Mouse (Mus musculus) kidney, adult 8-10 months (tissue): ENCODE data around the gene B4galt3.

Source experiments
- DNase-seq, 2 experiments: peaks; one replicate each; pipeline ENCODE4 v3.0.0; 2022

The B4galt3 gene

DNA sequence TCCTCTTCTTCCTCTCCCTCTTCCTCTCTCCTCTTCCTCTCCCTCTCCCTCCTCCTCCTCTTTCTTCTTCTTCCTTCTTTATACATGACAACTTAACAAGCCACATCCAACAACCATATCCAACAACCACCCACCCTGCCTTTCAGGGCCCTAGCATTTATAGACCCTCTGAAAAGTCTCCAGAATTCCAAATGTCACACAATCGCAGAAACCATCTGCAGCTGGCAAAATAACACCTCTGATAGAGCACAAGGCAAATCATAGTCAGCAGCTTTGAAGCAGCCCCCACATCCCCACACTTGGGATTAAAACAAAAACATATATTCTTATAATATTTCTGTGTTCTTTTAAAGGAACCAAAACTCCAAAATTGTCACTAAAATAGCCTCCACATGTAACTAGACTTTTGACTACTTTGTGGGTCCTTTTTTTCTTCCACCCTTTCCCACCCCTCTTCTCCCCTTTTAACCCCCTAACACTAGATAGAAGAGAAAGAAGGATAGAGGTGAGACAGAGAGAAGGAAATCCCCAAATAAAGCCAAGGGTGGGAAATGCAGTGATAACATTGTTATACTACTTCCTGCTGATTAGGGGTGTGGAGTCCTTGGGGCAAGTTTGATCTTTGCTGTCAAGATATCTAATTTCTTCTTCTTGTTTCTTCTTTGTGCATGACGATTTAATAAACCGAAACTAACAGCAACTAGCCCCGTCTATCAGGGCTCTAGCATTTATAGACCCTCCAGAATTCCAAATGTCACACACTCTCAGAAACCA, 4.0 kb upstream of the B4galt3 start:
- DNase-seq = no peak

DNA sequence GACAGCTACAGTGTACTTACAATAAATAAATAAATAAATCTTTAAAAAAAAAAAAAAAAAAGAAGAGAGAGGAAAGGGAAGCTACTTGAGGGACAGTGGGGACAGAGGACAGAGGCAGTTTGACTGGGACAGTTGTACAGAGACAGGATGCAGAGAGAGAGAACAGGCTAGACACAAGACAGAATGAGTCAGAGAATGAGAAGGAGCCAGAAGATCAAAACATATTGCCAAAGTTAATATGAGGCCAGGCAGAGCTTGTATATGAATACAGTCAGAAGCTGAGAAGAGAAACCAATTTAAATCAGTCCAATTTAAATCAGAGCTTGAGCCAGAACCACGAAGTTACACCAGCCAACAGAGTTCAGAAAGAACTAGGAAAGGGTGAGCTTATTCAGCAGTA, 1.8 kb upstream of the B4galt3 start:
- no peak for DNase-seq

GRCm38 (mm10) chr1:171270573-171270900, 409 bp downstream of the B4galt3 start:
- DNase-seq = peak; percentile 74 to 82

- no peak for DNase-seq
Observed at GRCm38 (mm10) chr1:171271196-171271595, 1.1 kb downstream of the B4galt3 start.

DNA sequence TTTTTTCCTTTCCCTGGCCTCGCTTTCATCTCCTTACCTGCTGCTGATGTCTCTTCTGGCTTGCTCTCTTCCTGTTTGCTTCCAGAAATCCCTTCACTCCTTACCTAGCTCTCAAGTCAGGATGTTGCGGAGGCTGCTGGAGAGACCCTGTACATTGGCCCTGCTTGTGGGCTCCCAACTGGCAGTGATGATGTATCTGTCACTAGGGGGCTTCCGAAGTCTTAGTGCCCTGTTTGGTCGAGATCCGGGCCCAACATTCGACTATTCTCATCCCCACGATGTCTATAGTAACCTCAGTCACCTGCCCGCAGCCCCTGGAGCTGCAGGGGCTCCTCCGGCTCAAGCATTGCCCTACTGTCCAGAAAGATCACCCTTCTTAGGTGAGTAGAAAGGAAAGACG, 1.5 kb downstream of the B4galt3 start:
- DNase-seq = no peak

- DNase-seq = no peak
Observed at GRCm38 (mm10) chr1:171272086-171272485, 2.0 kb downstream of the B4galt3 start.

- DNase-seq = no peak
Observed at GRCm38 (mm10) chr1:171274171-171274570, 4.0 kb downstream of the B4galt3 start.

DNA sequence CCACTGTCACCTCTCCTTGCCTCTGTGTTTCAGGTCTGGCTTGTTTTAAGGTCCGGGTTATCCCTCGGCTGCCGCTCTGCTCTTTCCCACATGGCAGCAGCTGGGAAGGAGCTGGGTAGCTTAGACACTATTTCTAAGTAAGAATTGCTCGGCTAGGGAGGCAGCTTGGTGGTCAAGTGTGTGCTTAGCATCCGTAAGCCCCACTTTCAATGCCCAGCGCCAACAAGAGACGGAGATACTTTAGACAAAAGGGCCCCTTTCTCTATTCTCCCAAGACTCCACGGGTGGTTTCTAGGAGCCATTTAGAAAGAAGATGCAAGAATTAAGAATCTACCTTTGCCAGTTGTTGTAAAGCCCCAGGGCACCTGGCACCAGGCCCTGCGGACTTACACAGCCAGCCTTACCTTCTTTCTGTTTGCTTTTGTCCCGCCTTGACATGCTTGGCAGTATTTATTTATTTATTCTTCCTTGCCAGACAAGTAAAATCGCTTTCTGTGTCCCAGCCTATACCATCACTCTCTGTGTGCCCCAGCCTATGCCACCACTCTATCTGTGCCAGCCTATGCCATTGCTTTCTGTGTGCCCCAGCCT, 5.1 kb downstream of the B4galt3 start:
- no peak for DNase-seq

- DNase-seq = no peak
Observed at GRCm38 (mm10) chr1:171276110-171276748, 6.1 kb downstream of the B4galt3 start.

DNA sequence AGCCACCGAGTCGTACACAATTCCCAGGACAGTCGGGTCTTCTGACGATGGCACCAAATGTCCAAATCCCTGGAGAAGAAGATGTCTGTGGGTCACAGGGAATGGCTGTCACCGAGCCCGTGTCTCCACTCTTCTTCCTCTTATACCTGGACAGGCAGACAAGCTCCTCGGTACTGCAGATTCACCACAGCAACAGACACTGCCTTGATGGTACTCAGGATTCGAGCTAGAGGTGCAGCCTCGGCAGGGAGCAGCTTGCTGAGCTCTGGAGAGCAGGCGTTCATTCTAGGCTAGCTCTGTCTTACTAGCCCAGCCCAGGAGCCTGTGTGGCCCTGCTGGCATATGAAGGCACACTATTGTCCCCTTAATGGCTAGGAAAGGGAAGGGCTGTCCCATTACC, 7.6 kb downstream of the B4galt3 start:
- DNase-seq = no peak

- no peak for DNase-seq
Observed at GRCm38 (mm10) chr1:171278436-171278835, 8.3 kb downstream of the B4galt3 start.

- DNase-seq = peak in 1 of 2 experiments; percentile 1
Observed at GRCm38 (mm10) chr1:171279012-171279705, 9.0 kb downstream of the B4galt3 start.

- DNase-seq = peak in 1 of 2 experiments; percentile 1
Observed at GRCm38 (mm10) chr1:171279721-171280120, 9.6 kb downstream of the B4galt3 start.

GRCm38 (mm10) chr1:171280250-171280915, 10.3 kb downstream of the B4galt3 start:
- DNase-seq = peak; percentile 56 to 60

- DNase-seq = peak; percentile 94 to 97
Observed at GRCm38 (mm10) chr1:171280916-171281527, 10.9 kb downstream of the B4galt3 start, which contains the start of gene Ppox. TSS of gene Ppox (minus strand) at chr1:171281186.

GRCm38 (mm10) chr1:171281528-171281923, 11.4 kb downstream of the B4galt3 start:
- DNase-seq = peak; percentile 77 to 88

- no peak for DNase-seq
Observed at GRCm38 (mm10) chr1:171282086-171282805, 12.1 kb downstream of the B4galt3 start.

DNA sequence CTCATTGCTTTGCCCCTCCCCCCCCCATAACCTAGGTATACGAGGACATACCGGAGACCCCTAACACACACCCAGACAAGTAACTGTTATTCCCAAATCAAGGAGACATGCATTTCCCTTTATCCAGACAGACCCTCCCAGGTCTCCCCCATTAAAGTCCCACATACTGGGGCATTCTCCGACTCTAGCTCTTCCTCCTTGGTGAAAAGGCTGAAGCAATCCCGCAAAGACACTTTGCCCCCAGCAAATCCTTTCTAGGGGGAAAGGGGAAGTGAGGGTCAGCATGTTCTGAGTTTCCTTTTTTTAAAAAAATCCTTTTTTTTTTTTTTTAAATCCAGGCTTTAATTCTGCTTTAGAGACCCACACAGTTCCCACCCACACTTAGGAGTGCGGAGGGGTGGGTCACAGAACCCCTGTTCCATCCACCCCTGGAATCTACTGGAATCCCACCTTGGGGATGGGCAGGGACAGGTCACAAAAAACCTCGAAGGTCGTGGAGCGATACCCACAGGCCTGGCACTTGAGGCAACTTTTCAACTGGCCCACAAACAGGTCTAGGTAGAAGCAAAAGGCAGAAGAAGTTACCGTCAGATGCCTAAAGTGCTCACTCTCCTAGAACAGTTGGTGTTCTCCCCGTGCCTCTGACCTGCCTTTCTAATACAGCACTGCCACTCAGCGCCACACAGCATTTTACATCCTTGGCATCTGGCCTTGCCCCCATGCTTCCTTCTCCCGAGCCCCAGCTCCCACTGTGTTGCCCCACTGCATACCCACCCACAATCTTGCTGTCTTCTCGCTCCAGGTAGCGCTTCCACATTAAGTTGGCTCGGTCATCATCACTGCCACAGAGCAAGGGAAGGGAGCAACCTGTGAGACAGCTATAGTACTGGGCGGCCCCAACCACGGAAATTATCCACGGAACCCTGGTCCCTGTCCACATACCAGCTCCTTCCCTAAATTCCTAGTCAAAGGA, 13.3 kb downstream of the B4galt3 start:
- no peak for DNase-seq

- DNase-seq = no peak
Observed at GRCm38 (mm10) chr1:171284491-171284890, 14.4 kb downstream of the B4galt3 start.

DNA sequence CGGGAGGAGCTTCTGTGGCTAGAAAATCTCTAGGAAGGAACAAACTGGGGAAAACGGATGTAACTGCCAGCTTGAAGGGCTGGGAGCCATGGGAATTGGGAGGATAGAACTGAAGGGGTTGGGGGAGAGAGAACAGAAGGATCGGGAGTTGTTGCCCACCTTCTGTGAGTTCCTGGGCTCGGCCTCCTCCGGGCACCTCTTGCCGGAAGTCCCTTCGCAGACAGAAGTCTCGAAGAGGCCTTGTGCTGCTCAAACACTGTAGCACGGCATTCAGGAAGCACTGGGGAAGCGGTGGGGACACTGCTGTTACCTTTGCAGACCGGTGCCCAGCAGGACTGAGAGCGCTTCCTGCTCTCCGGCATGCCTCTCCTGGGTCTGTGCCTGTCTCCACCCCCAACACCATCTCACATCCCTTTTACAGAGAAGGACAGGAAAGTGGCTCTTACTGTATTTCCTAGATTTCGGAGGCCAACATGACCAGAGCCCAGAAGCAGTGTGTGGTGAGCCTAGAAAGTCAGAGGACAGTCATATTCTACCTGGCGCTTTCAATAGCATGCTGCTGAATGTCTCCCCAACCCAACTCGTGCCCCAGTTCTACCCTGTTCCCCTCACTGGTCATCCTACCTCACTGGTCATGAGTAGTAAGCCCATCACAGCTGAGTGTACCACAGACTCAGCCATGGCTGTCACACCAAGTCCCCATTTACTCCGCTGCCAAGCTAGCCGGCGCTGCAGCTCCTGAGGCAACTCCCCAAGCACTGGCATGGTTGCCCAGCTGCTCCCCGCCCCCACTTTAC, 15.2 kb downstream of the B4galt3 start:
- no peak for DNase-seq
